Mouse (Mus musculus) lung, embryonic 14.5 days (tissue): ENCODE measurements around the gene Ms4a2. TPM values are rescaled to one million over a fixed set of nuclear protein-coding genes. Genes with fewer than 3 reads are reported as not detected.

ENCODE experiments used
- ATAC-seq: fragments of 200-750 bp; cut with Nextera tagmentation; 2 replicates; pipeline ENCODE4 v1.8.0; 2017; ENCODE audit warnings: mild to moderate bottlenecking, moderate TSS enrichment, moderate library complexity; ENCODE audit not compliant: insufficient read depth
- DNase-seq: peaks from one replicate; pipeline ENCODE4 v3.0.0-alpha.2; 2015
- H3K27ac ChIP-seq: fragments of 300-500 bp; sonication (generic); 2 replicates; pipeline ENCODE4 v1.5.1; 2014; ENCODE audit warnings: low read depth, mild to moderate bottlenecking, moderate library complexity
- H3K27me3 ChIP-seq: fragments of 300-500 bp; sonication (generic); 2 replicates; pipeline ENCODE4 v1.6.1; 2014; ENCODE audit warnings: low read length, control low read depth; ENCODE audit not compliant: insufficient read depth
- H3K36me3 ChIP-seq: fragments of 300-500 bp; sonication (generic); 2 replicates; pipeline ENCODE4 v1.6.1; 2014; ENCODE audit warnings: control low read depth; ENCODE audit not compliant: insufficient read depth
- H3K4me1 ChIP-seq: fragments of 300-500 bp; sonication (generic); 2 replicates; pipeline ENCODE4 v1.6.1; 2014; ENCODE audit warnings: antibody characterized with exemption, control low read depth; ENCODE audit not compliant: insufficient read depth
- H3K4me2 ChIP-seq: fragments of 300-500 bp; sonication (generic); 2 replicates; pipeline ENCODE4 v1.6.1; 2014; ENCODE audit warnings: mild to moderate bottlenecking
- H3K4me3 ChIP-seq: fragments of 300-500 bp; sonication (generic); 2 replicates; pipeline ENCODE4 v1.5.1; 2014; ENCODE audit warnings: low read depth, low read length
- H3K9ac ChIP-seq: fragments of 300-500 bp; sonication (generic); 2 replicates; pipeline ENCODE4 v1.6.1; 2014
- H3K9me3 ChIP-seq: fragments of 300-500 bp; sonication (generic); 2 replicates; pipeline ENCODE4 v1.6.1; 2016; ENCODE audit warnings: low read depth, low read length, control low read depth
- CTCF ChIP-seq: IDR thresholded peaks from 2 replicates; pipeline ENCODE4 v1.5.1; 2016; ENCODE audit warnings: antibody characterized with exemption, low read depth
- WGBS: fragments of 180-500 bp; shearing (Covaris S2); extraction: QIAGEN DNeasy Blood & Tissue Kit; methylation state at CpG from one replicate; pipeline ENCODE4 v1.1.7; 2014; 5-methylcytosine and 5-hydroxymethylcytosine counted together
- polyA plus RNA-seq: library from polyadenylated mRNA; unstranded; fragments of >200 nt; fragmentation: Nextera tagmentation; extraction: Ambion mirVana; gene quantifications from 2 replicates; pipeline ENCODE4 v1.2.1, GENCODE M21; 2014

Gene Ms4a2
- polyA plus RNA-seq, 1 experiment from 2014 or later: 0.12 TPM

- H3K4me3 ChIP-seq: no peak overlapping the region
- no peaks in the 10 kb centered on the region for H3K36me3 ChIP-seq
- 86% methylated on average over 3 of the region's 3 CpGs for WGBS
- H3K9ac ChIP-seq: no peak overlapping the region
- no peak overlapping the region for H3K4me2 ChIP-seq
- no peaks in the 10 kb centered on the region for H3K4me1 ChIP-seq
- no peaks in the 10 kb centered on the region for H3K27me3 ChIP-seq
- H3K9me3 ChIP-seq: no peaks in the 10 kb centered on the region
- H3K27ac ChIP-seq: no peak overlapping the region
- DNase-seq (no peak), ATAC-seq (no peak)
- no peak for TF ChIP-seq CTCF
Measured at GRCm38 (mm10) chr19:11601349-11601748, 22.2 kb downstream of the Ms4a2 start.

GRCm38 (mm10) chr19:11589891-11590449, 33.5 kb downstream of the Ms4a2 start:
- no peak for DNase-seq
- no peak for ATAC-seq

GRCm38 (mm10) chr19:11589205-11589604, 34.3 kb downstream of the Ms4a2 start:
- Histone ChIP-seq H3K9me3 (no peaks in the 10 kb centered on the region), H3K36me3 (no peaks in the 10 kb centered on the region), H3K4me2 (no peak overlapping the region), H3K4me1 (no peaks in the 10 kb centered on the region), H3K27ac (no peak overlapping the region), H3K9ac (no peak overlapping the region), H3K27me3 (no peaks in the 10 kb centered on the region), H3K4me3 (no peak overlapping the region)
- ATAC-seq (no peak), DNase-seq (no peak)
- TF ChIP-seq CTCF: no peak
- 61% methylated on average over 4 of the region's 4 CpGs for WGBS

More at GRCm38 (mm10) chr19:11589891-11590449, 33.5 kb downstream of the Ms4a2 start:
- H3K4me2 ChIP-seq: no peak overlapping the region
- no peaks in the 10 kb centered on the region for H3K9me3 ChIP-seq
- H3K27ac ChIP-seq: no peak overlapping the region
- TF ChIP-seq CTCF: no peak
- no peaks in the 10 kb centered on the region for H3K27me3 ChIP-seq
- 62% methylated on average over 2 of the region's 2 CpGs for WGBS
- H3K4me3 ChIP-seq: no peak overlapping the region
- no peak overlapping the region for H3K9ac ChIP-seq
- H3K4me1 ChIP-seq: no peaks in the 10 kb centered on the region
- no peaks in the 10 kb centered on the region for H3K36me3 ChIP-seq

- Histone ChIP-seq H3K27ac (no peak overlapping the region), H3K4me3 (no peak overlapping the region), H3K9ac (no peak overlapping the region), H3K9me3 (no peaks in the 10 kb centered on the region), H3K4me2 (no peak overlapping the region), H3K4me1 (no peaks in the 10 kb centered on the region), H3K36me3 (no peaks in the 10 kb centered on the region), H3K27me3 (no peaks in the 10 kb centered on the region)
- no peak for TF ChIP-seq CTCF
- no peak for DNase-seq
- 82% methylated on average over 8 of the region's 8 CpGs for WGBS
- no peak for ATAC-seq
Measured at GRCm38 (mm10) chr19:11574965-11575364, 48.6 kb downstream of the Ms4a2 start.

Other genes with a start within 250 kb of the Ms4a2 start
- gene Ms4a4a, start 248.2 kb downstream of the Ms4a2 start, polyA plus RNA-seq: 3.5 and 5.1 TPM in 2 replicates
- gene Ms4a4c, start 218.9 kb downstream of the Ms4a2 start, polyA plus RNA-seq: 0.63 and 1.5 TPM in 2 replicates
- 0.18 TPM in 1 of 2 replicates, not detected in the other for gene Ms4a4b, start 180.2 kb downstream of the Ms4a2 start, polyA plus RNA-seq
- gene Ms4a6c, start 154.4 kb downstream of the Ms4a2 start, polyA plus RNA-seq: 6.3 and 7.1 TPM in 2 replicates
- gene Gm8369, start 137.8 kb downstream of the Ms4a2 start, polyA plus RNA-seq: not detected in 2 replicates
- gene Ms4a6b, start 107.2 kb downstream of the Ms4a2 start, polyA plus RNA-seq: 5.2 and 6.1 TPM in 2 replicates
- 1.1 and 2.1 TPM in 2 replicates for gene Ms4a4d, start 86.9 kb downstream of the Ms4a2 start, polyA plus RNA-seq
- gene Ms4a6d, start 18.9 kb downstream of the Ms4a2 start, polyA plus RNA-seq: 5.2 and 6.0 TPM in 2 replicates
- gene Ms4a3, start 17.1 kb upstream of the Ms4a2 start, polyA plus RNA-seq: not detected in 2 replicates
- gene Oosp2, start 36.8 kb upstream of the Ms4a2 start, polyA plus RNA-seq: not detected in 2 replicates
- gene Oosp1, start 67.4 kb upstream of the Ms4a2 start, polyA plus RNA-seq: not detected in 2 replicates
- gene Oosp3, start 73.3 kb upstream of the Ms4a2 start, polyA plus RNA-seq: not detected in 2 replicates
- gene Gif, start 123.8 kb upstream of the Ms4a2 start, polyA plus RNA-seq: 0.28 and 0.46 TPM in 2 replicates
- 51.0 and 56.9 TPM in 2 replicates for gene Mrpl16, start 146.7 kb upstream of the Ms4a2 start, polyA plus RNA-seq
- gene Stx3, start 195.7 kb upstream of the Ms4a2 start, polyA plus RNA-seq: 17.2 and 19.1 TPM in 2 replicates
- not detected in 2 replicates for gene Olfr1417, start 215.5 kb upstream of the Ms4a2 start, polyA plus RNA-seq
- gene Olfr1418, start 237.3 kb upstream of the Ms4a2 start, polyA plus RNA-seq: not detected in 2 replicates